Mouse (Mus musculus) testis, adult 2 months (tissue): ENCODE measurements around the gene Ncbp1. TPM values are rescaled to one million over a fixed set of nuclear protein-coding genes. Genes with fewer than 3 reads are reported as not detected.

ENCODE experiments used
- H3K27ac ChIP-seq: fragments of 200-500 bp; 2 replicates; pipeline ENCODE4 v1.5.1; 2012; ENCODE audit warnings: low read depth, low read length; ENCODE audit not compliant: control insufficient read depth, insufficient read depth
- H3K27me3 ChIP-seq: fragments of 200-500 bp; 2 replicates; pipeline ENCODE4 v1.6.1; 2012; ENCODE audit warnings: mild to moderate bottlenecking, low read length, moderate library complexity; ENCODE audit not compliant: control insufficient read depth, insufficient read depth
- H3K36me3 ChIP-seq: fragments of 200-500 bp; 2 replicates; pipeline ENCODE4 v1.6.1; 2012; ENCODE audit warnings: mild to moderate bottlenecking, low read length; ENCODE audit not compliant: control insufficient read depth, insufficient read depth
- H3K4me1 ChIP-seq: fragments of 200-500 bp; 2 replicates; pipeline ENCODE4 v1.6.1; 2012; ENCODE audit warnings: low read length; ENCODE audit not compliant: control insufficient read depth, insufficient read depth
- H3K4me3 ChIP-seq: fragments of 200-500 bp; 2 replicates; pipeline ENCODE4 v1.5.1; 2012; ENCODE audit warnings: low read depth, mild to moderate bottlenecking, low read length, moderate library complexity, mixed read lengths; ENCODE audit not compliant: control insufficient read depth
- CTCF ChIP-seq: fragments of 200-500 bp; IDR thresholded peaks from 2 replicates; pipeline ENCODE4 v1.5.1; 2012; ENCODE audit warnings: low read depth, mild to moderate bottlenecking, inconsistent platforms, low read length, moderate library complexity; ENCODE audit not compliant: control insufficient read depth, insufficient read depth, insufficient replicate concordance
- POLR2A ChIP-seq: fragments of 200-500 bp; IDR thresholded peaks from 2 replicates; pipeline ENCODE4 v1.6.1; 2012; ENCODE audit warnings: low read depth, mild to moderate bottlenecking, inconsistent platforms, low read length, moderate library complexity; ENCODE audit not compliant: control insufficient read depth
- polyA plus RNA-seq: library from polyadenylated mRNA; depleted of rRNA; stranded (reverse); fragments of >200 nt; gene quantifications from 2 replicates; pipeline ENCODE4 v1.2.3, GENCODE M21; 2012; rRNA removed

Ncbp1 gene
- polyA plus RNA-seq, 1 experiment, result 121 TPM

DNA sequence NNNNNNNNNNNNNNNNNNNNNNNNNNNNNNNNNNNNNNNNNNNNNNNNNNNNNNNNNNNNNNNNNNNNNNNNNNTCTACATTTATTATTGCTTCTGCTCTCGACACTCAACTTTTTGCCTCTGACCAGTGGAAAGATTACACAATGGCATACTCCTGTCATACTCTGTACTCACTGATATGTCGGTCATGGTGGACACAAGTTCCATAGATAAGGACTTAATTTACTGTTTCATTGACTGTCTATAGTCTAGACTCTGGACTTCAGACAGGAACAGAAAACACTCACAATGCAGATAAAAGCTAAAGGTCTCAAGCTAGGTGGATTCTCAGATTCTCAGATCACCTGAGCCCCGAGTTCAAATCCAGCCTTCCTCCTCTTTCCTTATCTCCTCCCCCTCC, 82.7 kb downstream of the Ncbp1 start:
- Histone ChIP-seq H3K4me1 (no peaks in the 10 kb centered on the region), H3K27ac (no peak overlapping the region), H3K27me3 (no peaks in the 10 kb centered on the region), H3K36me3 (no peaks in the 10 kb centered on the region), H3K4me3 (no peak overlapping the region)
- TF ChIP-seq CTCF (no peak), POLR2A (no peak)

Other genes starting within 250 kb of the Ncbp1 start
- gene Ccdc180, start 248.3 kb upstream of the Ncbp1 start, polyA plus RNA-seq, result 15.6 and 15.9 TPM in 2 replicates
- 94.9 and 98.5 TPM in 2 replicates for gene Tdrd7, start 173.3 kb upstream of the Ncbp1 start, polyA plus RNA-seq
- 24.7 and 29.7 TPM in 2 replicates for gene Tmod1, start 99.7 kb upstream of the Ncbp1 start, polyA plus RNA-seq
- gene Tstd2, start 81 bp downstream of the Ncbp1 start, polyA plus RNA-seq, result 7.1 and 7.9 TPM in 2 replicates
- gene Xpa, start 57.7 kb downstream of the Ncbp1 start, polyA plus RNA-seq, result 6.2 and 7.2 TPM in 2 replicates
- 0.04 TPM in 1 of 2 replicates, not detected in the other for gene Foxe1, start 205.0 kb downstream of the Ncbp1 start, polyA plus RNA-seq